Mouse (Mus musculus) 3T3-L1 (cell line): ENCODE measurements around the gene Zup1.
"Not testable (repeated sequence)": the region's sequence is repeated elsewhere in the genome, so short reads cannot be mapped to it uniquely, and the experiment has no call there.

ENCODE experiments used
- DNase-seq: peaks from one replicate; pipeline ENCODE4 v3.0.0-alpha.2; 2015; ENCODE audit warnings: low read depth, low spot score

Zup1 gene

DNA sequence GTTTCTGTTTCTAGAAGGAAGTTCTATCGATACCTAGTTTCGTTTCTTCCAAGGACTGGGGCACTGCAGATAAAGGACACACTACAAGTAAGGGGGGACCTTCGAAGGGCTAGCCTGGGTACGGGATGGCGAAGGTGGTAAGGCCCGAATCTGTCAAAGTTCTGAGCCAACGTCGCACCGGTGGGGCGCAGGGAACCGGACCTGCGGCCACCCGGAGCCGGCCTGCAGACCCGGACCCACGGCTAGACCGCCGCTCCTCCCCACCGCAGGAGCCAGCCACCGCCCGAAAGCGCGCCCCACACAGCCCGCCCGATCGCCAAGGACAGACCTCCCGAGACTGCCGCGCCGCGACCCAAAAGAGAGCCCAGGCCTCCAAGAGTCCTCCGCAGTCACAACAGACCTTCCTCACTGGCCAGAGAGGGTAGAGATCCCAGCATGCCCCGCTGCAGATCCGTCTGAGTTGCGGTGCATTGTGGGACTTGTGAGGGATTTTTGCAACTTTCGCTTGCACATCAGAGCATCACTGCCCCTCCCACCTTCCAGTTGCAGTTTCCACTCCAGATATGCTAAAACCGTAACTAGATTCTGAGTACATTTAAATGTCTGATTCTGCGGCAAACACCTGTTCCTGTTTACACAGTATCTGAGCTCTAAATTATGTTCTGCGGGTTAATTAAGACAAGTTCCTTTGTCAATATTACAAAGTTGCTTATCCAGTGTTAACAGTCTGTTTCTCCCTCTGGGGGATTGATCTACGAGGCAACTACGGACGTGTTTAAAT, at the start of gene Zup1:
Gene Zup1 (minus strand): TSS at position 467 of the 781 bp plus-strand sequence.
- peak; percentile 94 for DNase-seq

DNA sequence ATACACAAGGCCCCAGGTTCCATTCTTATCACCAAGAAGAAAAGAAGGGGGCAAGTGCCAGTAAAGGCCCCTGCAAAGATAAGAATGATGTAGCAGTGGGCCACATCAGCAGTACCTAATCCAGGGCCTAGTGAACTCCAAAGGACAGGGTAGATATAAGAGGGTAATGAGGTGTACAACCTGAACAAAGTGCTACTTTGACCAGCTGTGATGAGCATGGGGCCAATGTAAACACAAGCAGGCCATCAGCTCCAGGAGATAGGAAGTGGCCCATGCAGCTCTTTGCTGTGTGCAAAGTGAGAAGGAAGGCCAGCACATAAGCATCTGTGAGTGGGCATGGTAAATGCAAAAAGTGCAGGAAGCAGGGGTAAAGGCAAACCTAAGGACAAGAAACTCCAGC, 47.3 kb upstream of the Zup1 start:
- no peak for DNase-seq

DNA sequence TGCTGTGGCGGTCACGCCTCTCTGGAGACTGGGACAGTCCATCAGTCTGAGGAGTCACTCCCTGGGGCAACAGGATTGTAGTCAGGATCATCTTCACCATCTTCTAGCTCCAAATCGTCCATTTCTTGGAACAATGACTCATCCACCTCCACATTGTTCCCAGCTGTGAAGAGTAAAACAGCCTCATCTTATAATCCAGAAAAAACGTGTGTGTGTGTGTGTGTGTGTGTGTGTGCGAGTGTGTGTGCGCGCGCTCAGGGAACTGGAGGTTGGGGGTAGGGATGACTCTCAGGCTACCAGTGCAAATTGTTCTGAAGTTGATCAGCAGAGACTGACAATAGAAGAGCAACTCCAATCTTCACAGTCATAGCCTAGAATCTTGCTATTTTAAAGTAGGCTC, 45.6 kb upstream of the Zup1 start:
- peak; percentile 21 for DNase-seq

DNA sequence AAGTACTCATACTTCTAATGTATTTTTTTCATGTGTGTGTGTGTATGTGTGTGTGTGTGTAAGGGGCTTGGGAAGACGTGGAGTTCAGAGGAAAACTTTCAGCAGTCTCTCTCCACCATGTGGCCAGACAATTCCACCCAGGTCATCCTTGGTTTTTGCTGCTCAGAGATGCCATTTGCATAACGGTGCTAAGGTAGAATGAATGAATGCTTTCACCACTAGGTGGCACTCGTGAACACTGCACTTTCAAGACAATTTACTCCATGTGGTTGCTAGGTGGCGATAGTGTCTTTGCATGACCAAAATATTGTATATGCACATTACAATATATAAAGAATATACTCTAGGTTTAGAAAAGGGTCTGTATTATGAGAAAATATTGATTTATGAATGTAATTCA, 35.7 kb upstream of the Zup1 start:
- DNase-seq: peak; percentile 95

DNA sequence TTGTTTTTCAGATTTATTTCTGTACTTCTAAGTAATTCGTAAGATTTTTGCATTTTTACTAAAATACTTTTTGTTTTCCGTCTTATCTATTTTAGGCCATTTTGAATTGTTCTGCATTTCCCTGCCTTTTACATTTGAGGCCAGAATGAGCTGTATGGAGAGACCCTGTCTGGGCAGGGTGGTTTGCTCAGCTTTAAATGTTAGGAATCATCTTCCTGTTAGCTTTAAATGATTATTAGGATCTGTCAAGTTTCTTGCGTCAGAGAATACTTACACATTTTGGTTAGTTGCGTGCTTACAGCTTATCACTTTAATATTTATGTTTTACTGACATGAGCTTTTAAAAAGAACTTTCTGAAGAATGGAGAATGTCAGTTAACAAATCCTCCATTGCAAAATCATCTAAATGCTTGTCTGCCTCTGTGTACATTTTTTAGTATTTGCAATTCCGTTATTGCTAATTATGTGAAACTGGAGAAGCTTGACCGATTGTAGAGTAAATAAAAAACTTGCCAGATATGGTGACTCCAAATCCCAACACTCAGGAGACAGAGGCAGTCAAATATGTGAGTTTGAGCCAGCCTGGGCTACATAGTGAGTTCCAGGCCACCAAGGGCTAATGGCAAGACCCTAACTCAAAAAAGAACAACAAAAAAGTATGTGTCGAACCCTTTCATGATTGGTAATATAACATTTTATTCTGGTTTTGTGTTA, 23.9 kb upstream of the Zup1 start:
- DNase-seq: no peak

DNA sequence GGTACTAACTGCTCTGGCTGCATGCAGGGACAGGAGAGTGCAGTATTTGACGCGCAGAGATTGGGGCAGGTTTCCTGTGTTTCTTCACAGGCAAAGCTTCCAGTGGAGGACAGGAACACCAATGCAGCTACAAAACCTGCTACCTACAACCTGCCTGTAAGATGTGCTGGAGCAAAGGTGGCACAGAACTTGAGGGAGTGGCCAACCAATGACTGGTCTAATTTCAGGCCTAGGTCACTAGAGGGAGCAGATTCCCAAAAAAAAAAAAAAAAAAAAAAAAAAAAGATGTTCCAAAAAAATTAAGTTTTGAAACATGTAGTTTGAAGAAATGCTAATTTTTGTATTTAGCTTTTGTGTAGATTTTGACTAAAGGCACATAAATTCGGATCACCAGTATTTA, 1.4 kb upstream of the Zup1 start:
- DNase-seq: peak; percentile 39

DNA sequence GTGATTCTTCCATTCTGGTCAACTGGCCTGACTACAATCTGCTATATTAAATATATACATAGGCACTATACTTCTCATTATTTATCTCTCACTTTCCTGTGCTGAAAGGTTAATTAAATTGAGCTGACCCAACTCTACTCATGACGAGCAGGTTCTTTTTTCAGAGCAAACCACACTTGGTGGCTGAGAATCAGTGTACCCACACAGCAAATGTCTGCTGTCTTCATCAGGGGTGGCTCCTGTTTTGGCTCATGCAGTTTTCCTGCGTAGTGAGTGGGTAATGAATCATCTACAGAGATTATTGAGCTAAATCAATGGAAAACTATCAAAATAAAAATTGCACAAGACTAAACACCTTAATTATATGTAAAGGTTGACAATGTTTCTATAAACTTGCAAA, 4.7 kb downstream of the Zup1 start:
- DNase-seq: no peak

DNA sequence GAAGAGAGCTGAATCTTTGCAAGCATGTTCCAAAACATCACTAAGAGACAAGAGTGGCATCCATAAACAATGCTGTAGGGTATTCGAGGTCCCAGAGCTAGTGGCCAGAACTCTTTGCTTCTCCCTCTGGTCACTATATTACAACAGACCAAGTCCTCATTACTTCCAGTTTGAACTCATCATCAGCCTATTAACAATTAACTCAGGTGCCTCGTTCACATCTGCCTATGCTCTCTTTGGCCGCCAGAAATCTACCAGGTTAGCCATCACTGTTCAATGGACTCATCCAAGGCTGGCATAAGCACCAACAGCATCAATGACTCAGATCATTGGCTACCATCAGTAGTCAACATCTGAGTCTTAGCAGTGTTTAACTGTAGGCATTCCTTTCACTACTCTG, 5.7 kb downstream of the Zup1 start:
- DNase-seq: no peak

DNA sequence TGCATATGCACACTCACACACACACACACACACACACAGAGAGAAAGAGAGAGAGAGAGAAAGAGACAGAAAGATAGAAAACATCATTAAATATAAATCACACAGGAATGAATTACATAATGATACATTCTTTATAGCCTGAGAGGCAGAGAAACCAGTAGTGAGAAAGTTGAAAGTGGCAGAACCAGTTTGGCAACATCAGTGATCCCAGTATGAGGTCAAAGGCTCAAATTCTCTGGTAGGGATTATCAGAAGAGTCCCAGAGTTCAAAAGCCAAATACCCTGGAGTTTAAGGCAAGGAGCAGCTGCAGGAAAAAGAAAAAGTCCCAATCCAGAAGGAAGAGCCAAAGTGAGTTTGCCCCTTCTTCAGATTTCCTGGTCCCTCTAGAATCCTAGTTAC, 10.4 kb downstream of the Zup1 start:
- DNase-seq: no peak

DNA sequence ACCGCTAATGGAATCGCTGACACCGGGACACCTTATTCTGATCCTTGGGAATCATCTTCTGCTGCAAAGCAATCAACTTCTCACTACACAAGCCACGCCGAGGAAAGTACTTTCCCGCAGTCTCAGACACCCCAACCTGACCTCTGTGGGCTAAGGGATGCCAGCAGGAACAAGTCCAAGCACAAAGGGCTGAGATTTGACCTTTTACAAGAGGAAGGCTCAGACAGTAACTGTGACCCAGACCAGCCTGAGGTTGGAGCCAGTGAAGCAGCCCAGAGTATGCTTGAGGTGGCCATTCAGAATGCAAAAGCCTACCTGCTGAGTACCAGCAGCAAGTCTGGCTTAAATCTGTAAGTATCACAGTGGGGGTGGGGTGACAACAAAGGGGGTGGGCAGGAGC, 45.6 kb downstream of the Zup1 start:
- DNase-seq: no peak

DNA sequence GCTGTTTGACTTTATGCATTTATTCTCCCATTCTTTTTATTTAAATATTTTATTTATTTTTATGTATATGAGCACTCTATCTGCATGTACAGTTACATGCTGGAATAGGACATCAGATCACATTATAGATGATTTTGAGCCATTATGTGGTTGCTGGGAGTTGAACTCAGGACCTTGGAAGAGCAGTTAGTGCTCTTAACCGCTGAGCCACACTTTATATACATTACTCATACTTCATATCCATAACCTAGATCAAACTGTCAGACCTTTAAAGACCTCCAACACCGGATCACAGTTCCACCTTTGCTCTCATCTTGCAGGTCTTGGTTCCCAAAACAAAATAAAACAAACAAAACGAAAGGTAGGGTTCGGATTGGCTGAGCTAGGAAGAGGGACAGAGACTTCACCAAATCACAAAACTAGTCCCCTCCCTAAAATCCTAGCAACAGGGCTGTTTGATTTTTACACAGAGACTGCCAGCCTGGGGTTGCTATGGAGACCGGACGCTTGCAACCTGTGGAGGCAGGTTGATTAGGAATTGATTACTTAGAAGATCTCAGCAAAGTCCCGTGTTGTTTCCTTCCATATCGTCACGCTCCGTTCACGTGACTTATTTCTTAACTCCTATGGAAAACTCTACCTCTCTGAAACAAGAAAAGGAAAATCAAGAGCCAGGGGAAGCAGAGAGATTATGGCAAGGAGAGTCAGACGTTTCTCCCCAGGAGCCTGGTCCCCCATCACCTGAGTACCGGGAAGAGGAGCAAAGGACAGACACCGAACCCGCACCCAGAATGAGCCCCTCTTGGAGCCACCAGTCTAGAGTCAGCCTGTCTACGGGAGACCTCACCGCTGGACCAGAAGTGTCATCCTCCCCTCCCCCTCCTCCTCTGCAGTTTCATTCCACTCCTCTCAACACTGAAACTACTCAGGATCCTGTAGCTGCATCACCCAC, 46.3 kb downstream of the Zup1 start, which contains the start of gene Rsph4a:
Gene Rsph4a (plus strand): TSS at position 582 of the 952 bp plus-strand sequence.
- peak; percentile 64 for DNase-seq

DNA sequence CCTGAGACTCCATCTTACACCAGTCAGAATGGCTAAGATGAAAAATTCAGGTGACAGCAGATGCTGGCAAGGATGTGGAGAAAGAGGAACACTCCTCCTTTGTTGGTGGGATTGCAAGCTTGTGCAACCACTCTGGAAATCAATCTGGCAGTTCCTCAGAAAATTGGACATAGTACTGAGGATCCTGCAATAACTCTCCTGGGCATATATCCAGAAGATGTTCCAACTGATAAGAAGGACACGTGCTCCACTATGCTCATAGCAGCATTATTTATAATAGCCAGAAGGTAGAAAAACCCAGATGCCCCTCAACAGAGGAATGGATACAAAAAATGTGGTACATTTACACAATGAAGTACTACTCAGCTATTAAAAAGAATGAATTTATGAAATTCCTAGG, 49.5 kb downstream of the Zup1 start:
- DNase-seq: not testable (repeated sequence)

DNA sequence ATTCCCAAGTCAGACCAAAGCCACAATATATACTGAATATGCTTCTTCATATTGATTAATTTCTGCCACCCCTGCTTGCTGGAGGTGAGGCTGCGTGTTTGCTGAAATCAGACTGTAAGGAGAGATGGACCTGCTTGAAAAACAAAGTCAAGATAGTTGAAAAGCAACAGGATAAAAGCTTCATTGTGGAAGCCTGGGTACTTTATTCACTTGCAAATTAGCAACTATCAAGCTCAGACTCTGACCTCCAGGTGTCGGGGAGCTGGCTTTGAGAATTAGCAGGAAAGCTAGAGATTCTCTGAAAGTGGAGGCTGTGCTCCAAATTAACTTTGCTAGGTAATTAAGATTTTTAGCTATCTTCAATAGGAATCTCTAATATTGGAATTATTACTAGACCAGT, 68.7 kb downstream of the Zup1 start:
- DNase-seq: not testable (repeated sequence)

DNA sequence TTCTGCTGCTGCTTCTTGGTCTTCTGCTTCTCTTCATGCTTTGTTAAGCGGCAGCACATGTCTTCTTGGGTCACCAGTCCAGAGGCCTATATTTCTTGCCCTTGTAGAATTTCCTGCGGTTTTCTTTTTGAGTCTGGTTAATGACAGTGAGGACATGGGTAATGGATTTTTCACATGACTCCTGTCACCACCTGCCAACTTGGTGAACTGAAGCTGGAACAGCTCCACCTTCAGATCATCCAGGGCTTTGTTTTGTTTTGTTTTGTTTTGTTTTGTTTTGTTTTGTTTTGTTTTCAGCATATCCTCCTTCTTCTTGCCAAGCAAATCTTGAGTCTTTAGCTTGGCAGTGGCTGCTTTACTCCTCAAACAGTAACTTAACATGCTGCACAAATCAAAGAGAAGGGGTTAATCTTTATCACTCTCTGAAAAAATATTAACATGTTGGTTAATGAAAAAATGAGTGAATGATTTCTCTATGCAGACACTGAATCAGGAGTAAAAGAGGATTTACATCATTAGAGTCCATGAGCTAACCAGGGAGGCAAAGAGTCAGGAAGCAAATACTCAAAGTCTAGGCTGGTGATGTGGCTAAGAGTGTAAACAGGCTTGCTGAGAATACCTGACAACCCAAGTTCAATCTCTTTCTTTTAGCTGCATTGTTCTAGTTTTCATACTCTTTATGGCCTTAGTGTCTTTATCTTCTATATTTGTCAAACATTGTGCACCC, 78.2 kb downstream of the Zup1 start:
- no peak for DNase-seq

DNA sequence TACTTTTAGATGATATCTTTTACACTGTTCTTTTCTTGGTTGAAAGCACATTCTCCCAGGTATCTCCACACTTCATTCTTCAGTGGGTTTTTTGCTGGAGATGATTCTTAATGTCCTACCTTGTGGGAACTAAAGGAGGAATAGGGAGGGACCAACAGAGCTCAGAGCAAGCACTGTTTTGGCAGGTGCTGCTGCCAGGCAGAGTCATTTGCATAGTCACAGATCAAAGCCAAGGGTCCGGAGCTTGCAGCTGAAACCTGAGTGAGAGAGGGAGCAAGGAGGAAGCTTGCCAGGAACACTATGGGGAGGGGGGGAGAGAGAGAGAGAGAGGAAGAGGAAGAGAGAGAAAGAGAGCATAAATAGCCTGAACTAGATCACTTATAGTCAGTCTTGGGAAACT, 80.6 kb downstream of the Zup1 start:
- no peak for DNase-seq
